Mouse (Mus musculus): ENCODE measurements around the gene Acp7. TPM values are rescaled to one million over a fixed set of nuclear protein-coding genes. Genes with fewer than 3 reads are reported as not detected.

Acp7 gene
- polyA plus RNA-seq, 1 experiment from 2014 or later: not detected

GRCm38 (mm10) chr7:28597642-28598446, 33.3 kb downstream of the Acp7 start, which contains the start of the genes Samd4b and Pak4:
Gene Samd4b (minus strand): TSS chr7:28598144.
Gene Pak4 (minus strand): TSS chr7:28598185.
- Histone ChIP-seq H3K9me3 (no peaks in the 10 kb centered on the region), H3K9ac (peak within 1 kb of the TSS; percentile 78), H3K36me3 (no peaks in the 10 kb centered on the region), H3K4me2 (peak within 1 kb of the TSS; percentile 90), H3K27ac (replicated peaks) (peak within 1 kb of the TSS; percentile 89), H3K27me3 (no peaks in the 10 kb centered on the region), H3K4me1 (replicated peaks) (peaks cover 61% of the 10 kb centered on the region), H3K4me3 (peak within 1 kb of the TSS; percentile 63)
- under 1% methylated on average over 66 of the region's 66 CpGs for WGBS
- ATAC-seq (ENCODE audit: low read depth): peak; percentile 92

GRCm38 (mm10) chr7:28597277-28597570, 33.9 kb downstream of the Acp7 start:
- no peaks in the 10 kb centered on the region for H3K9me3 ChIP-seq
- 11% methylated on average over 9 of the region's 9 CpGs for WGBS
- H3K27me3 ChIP-seq: no peaks in the 10 kb centered on the region
- H3K27ac ChIP-seq (replicated peaks): peak overlapping the region; percentile 89; the same call in 1 of the 2 replicates
- peak overlapping the region; percentile 63 for H3K4me3 ChIP-seq
- H3K9ac ChIP-seq: peak overlapping the region; percentile 78
- ATAC-seq (ENCODE audit: low read depth): peak; percentile 10; the same call in 1 of the 2 replicates
- peaks cover 66% of the 10 kb centered on the region for H3K4me1 ChIP-seq (replicated peaks)
- H3K4me2 ChIP-seq: peak overlapping the region; percentile 90
- H3K36me3 ChIP-seq: no peaks in the 10 kb centered on the region

- Histone ChIP-seq H3K4me1 (replicated peaks) (peaks cover 66% of the 10 kb centered on the region), H3K27ac (replicated peaks) (peak overlapping the region; percentile 89; the same call in 1 of the 2 replicates), H3K4me2 (peak overlapping the region; percentile 90), H3K4me3 (peak overlapping the region; percentile 63), H3K27me3 (no peaks in the 10 kb centered on the region), H3K36me3 (no peaks in the 10 kb centered on the region), H3K9me3 (no peaks in the 10 kb centered on the region), H3K9ac (peak overlapping the region; percentile 78)
- WGBS: 31% methylated on average over 20 of the region's 20 CpGs
- 0 out of 2 replicates have a peak, but pooled peaks have one; percentile 7 for ATAC-seq (ENCODE audit: low read depth)
Measured at GRCm38 (mm10) chr7:28596436-28597276, 34.5 kb downstream of the Acp7 start.

- Histone ChIP-seq H3K4me1 (replicated peaks) (peaks cover 58% of the 10 kb centered on the region), H3K36me3 (no peaks in the 10 kb centered on the region), H3K4me3 (peak overlapping the region; percentile 63), H3K4me2 (peak overlapping the region; percentile 90), H3K27me3 (no peaks in the 10 kb centered on the region), H3K9ac (peak overlapping the region; percentile 78), H3K9me3 (no peaks in the 10 kb centered on the region), H3K27ac (replicated peaks) (0 out of 2 replicates have a peak overlapping the region, but pooled peaks have one; percentile 89)
- ATAC-seq (ENCODE audit: low read depth): no peak
- 79% methylated on average over 8 of the region's 8 CpGs for WGBS
Measured at GRCm38 (mm10) chr7:28595751-28596435, 35.2 kb downstream of the Acp7 start.

GRCm38 (mm10) chr7:28593206-28594111, 37.7 kb downstream of the Acp7 start:
- H3K36me3 ChIP-seq: no peaks in the 10 kb centered on the region
- WGBS: 42% methylated on average over 14 of the region's 14 CpGs
- ATAC-seq (ENCODE audit: low read depth): no peak
- no peaks in the 10 kb centered on the region for H3K9me3 ChIP-seq
- no peaks in the 10 kb centered on the region for H3K27me3 ChIP-seq
- H3K9ac ChIP-seq: peak overlapping the region; percentile 39
- H3K4me2 ChIP-seq: no peak overlapping the region
- no peak overlapping the region for H3K4me3 ChIP-seq
- peaks cover 64% of the 10 kb centered on the region for H3K4me1 ChIP-seq (replicated peaks)
- H3K27ac ChIP-seq (replicated peaks): no peak overlapping the region

DNA sequence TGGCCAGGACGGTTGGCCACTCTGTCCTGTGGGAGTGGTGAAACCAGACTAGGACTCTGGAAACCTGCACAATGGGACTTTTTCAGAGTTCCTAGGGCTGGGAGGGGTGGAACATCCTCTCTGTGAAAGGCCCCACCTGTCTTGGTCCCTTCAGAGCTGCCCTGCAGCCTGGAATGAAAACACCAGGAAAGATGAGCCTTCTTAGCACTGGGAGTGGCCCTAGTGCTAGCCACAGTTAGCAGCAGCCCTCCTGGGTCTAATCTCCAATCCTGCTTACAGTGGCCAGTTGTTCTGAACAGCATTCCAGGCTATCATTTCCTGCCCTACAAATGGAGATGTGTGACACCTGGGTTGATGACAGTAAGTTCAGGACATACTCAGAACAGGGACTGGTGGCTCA, 39.3 kb downstream of the Acp7 start:
- WGBS: 65% methylated on average over 1 of the region's 1 CpGs

GRCm38 (mm10) chr7:28587644-28588043, 43.5 kb downstream of the Acp7 start:
- H3K4me2 ChIP-seq: no peak overlapping the region
- no peak overlapping the region for H3K4me3 ChIP-seq
- H3K27me3 ChIP-seq: no peaks in the 10 kb centered on the region
- no peak for ATAC-seq (ENCODE audit: low read depth)
- peak overlapping the region; percentile 12; the same call in 1 of the 2 replicates for H3K9ac ChIP-seq
- H3K9me3 ChIP-seq: no peaks in the 10 kb centered on the region
- no peaks in the 10 kb centered on the region for H3K36me3 ChIP-seq
- peaks cover 68% of the 10 kb centered on the region for H3K4me1 ChIP-seq (replicated peaks)
- peak overlapping the region; percentile 67 for H3K27ac ChIP-seq (replicated peaks)

More for the DNA sequence above, 39.3 kb downstream of the Acp7 start:
- Histone ChIP-seq H3K9ac (no peak overlapping the region; the same call in 1 of the 2 replicates), H3K4me2 (no peak overlapping the region), H3K4me3 (no peak overlapping the region), H3K27me3 (no peaks in the 10 kb centered on the region), H3K36me3 (no peaks in the 10 kb centered on the region), H3K9me3 (no peaks in the 10 kb centered on the region), H3K4me1 (replicated peaks) (peaks cover 70% of the 10 kb centered on the region), H3K27ac (replicated peaks) (no peak overlapping the region)
- ATAC-seq (ENCODE audit: low read depth): no peak

- peak overlapping the region; percentile 67 for H3K27ac ChIP-seq (replicated peaks)
- 44% methylated on average over 6 of the region's 6 CpGs for WGBS
- peaks cover 67% of the 10 kb centered on the region for H3K4me1 ChIP-seq (replicated peaks)
- peak; percentile 40; the same call in 1 of the 2 replicates for ATAC-seq (ENCODE audit: low read depth)
- H3K4me3 ChIP-seq: no peak overlapping the region
- H3K36me3 ChIP-seq: no peaks in the 10 kb centered on the region
- H3K9ac ChIP-seq: peak overlapping the region; percentile 12; the same call in 1 of the 2 replicates
- no peak overlapping the region for H3K4me2 ChIP-seq
- no peaks in the 10 kb centered on the region for H3K27me3 ChIP-seq
- H3K9me3 ChIP-seq: no peaks in the 10 kb centered on the region
Measured at GRCm38 (mm10) chr7:28586663-28587411, 44.3 kb downstream of the Acp7 start.

DNA sequence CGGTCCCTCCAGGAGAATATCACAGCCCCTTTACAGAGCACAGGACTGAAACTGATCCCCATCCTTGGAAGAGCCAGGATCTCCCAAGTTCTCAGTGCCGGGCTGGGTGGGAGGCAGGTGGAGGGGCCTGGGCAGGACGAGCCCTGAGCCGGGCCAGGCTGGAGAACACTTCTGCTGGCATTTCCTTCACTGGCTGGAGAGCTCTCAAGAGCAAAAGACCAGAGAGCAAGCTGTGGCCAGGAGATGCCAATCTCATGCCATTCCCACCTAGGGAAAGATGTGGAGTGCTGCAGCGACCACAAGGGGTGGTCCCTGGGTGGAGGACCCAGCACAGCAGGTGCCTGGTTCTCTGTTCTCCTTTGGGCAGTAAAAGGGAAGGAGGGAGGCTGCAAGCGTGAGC, 46.1 kb downstream of the Acp7 start:
- Histone ChIP-seq H3K9me3 (no peaks in the 10 kb centered on the region), H3K36me3 (no peaks in the 10 kb centered on the region), H3K27ac (replicated peaks) (no peak overlapping the region), H3K4me1 (replicated peaks) (peaks cover 77% of the 10 kb centered on the region), H3K4me3 (no peak overlapping the region), H3K9ac (0 out of 2 replicates have a peak overlapping the region, but pooled peaks have one; percentile 17), H3K4me2 (no peak overlapping the region), H3K27me3 (no peaks in the 10 kb centered on the region)
- no peak for ATAC-seq (ENCODE audit: low read depth)
- WGBS: 76% methylated on average over 6 of the region's 6 CpGs

DNA sequence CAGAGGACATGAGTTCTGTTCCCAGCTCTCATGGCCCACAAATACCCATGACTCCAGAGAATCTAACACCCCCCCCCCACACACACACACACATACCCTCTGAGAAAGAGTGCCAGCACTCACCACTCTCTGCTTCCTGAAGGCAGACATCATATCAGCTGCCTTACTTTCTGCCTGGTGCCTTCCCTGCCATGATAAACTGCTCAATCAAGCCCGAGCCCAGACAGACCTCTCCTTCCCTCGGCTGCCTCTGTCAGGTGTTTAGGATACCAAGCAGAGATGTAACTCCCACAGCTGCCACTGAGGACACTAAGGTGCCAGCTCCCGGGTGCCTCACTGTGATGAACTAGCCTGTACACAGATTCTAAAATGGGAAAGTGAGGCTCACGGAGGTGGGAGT, 46.7 kb downstream of the Acp7 start:
- H3K27me3 ChIP-seq: no peaks in the 10 kb centered on the region
- 0 out of 2 replicates have a peak overlapping the region, but pooled peaks have one; percentile 17 for H3K9ac ChIP-seq
- WGBS: 74% methylated on average over 4 of the region's 4 CpGs
- no peaks in the 10 kb centered on the region for H3K36me3 ChIP-seq
- no peak overlapping the region for H3K4me3 ChIP-seq
- H3K9me3 ChIP-seq: no peaks in the 10 kb centered on the region
- H3K27ac ChIP-seq (replicated peaks): no peak overlapping the region
- H3K4me1 ChIP-seq (replicated peaks): peaks cover 82% of the 10 kb centered on the region
- ATAC-seq (ENCODE audit: low read depth): no peak
- no peak overlapping the region for H3K4me2 ChIP-seq
